Mouse (Mus musculus): ENCODE measurements around the gene Lrmda. TPM values are rescaled to one million over a fixed set of nuclear protein-coding genes. Genes with fewer than 3 reads are reported as not detected.

Lrmda gene
- total RNA-seq (2021), result 1 to 10 TPM; 1.0 to 1.1 TPM
- 0.43 and 0.44 TPM in 2 replicates for polyA plus RNA-seq (2012; rRNA removed)
- long read RNA-seq, result 0 reads

DNA sequence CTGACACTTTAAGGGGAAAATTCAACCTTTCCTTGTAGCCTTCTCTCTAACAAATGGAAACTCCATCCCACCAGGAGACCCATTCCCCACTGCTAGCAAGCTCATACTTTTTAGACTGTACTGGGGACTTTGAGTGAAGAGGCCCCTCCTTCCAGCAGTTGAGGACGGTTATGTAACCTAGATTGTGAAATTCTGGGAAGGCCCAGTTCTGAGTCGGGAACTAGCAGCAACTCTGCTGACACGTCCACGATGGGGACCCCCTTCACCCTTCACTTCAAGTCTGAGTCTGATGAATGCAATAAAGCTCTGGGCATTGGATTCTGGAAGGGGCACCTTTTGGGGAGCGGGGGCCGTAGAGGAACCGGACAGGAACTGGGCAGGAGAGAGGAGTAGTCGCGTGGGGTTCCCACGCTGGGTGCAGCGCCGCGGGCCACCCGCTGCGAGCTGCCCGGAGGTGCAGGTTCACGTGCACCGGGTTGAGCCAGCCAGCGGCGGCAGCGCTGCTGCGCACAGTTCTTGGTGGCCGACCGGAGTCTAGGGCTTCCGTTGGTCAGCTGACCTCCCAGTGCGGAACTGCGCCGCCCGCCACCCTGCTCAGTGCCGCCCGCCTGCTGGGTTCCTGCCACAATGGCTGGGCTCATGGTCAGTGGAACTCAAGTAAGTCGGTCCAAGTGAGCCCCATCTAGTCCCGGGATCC is at the start of gene Lrmda:
Lrmda (plus strand) TSS at position 461 of the 697 bp plus-strand sequence.
- peak within 1 kb of the TSS; percentile 92 for H3K27ac ChIP-seq
- 1% methylated on average over 33 of the region's 33 CpGs for WGBS
- intact Hi-C loops (cut with DNase I), result loop anchor here (2.0 kb wide), 1 partner anchor 31 kb away; the partner anchor contains the start of gene Zfp503

DNA sequence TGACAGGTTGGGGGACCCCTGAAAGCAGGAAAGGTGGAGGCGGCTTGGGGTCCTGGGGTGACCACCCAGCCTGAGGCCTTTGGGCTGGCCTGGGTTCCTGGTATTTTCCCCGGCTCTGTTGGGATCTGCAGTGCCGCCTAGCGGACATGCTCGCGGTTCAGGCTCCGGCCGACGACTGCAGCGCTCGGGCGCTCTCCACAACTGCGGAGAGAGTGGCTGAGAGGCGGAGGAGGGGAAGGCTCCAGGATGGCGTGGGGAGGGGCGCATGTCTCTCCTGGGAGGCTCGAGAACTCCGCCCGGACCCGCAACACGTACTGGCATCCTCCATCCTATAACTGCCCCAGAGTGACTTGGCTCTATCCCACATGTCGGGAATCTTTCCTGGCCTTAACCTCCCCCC is 38.0 kb upstream of the Lrmda start:
- WGBS, result 3% methylated on average over 21 of the region's 22 CpGs

More for the DNA sequence above, at the start of gene Lrmda:
- Histone ChIP-seq H3K4me1 (ENCODE audit: control insufficient read depth, insufficient read depth, low read length) (peaks cover 2% of the 10 kb centered on the region), H3K4me3 (peak within 1 kb of the TSS; percentile 52), H3K79me2 (replicated peaks; ENCODE audit: control insufficient read depth, insufficient read depth, low read length) (no peaks in the 10 kb centered on the region), H3K9ac (ENCODE audit: low read depth, low read length) (peak within 1 kb of the TSS; percentile 89), H3K27me3 (ENCODE audit: control insufficient read depth, insufficient read depth, low read length) (no peaks in the 10 kb centered on the region), H3K36me3 (ENCODE audit: control insufficient read depth, insufficient read depth, low read length) (no peaks in the 10 kb centered on the region)
- peak; percentile 85 to 88 for DNase-seq
- TF ChIP-seq POLR2A (IDR thresholded peaks at IDR 0.05; ENCODE audit: insufficient read depth, low read depth, low read length), result peak; percentile 70
- no peak for TF ChIP-seq EP300 (IDR thresholded peaks at IDR 0.05; ENCODE audit: insufficient read depth, low read depth, low read length)
- peak; percentile 45 for TF ChIP-seq CTCF (IDR thresholded peaks at IDR 0.05)

DNA sequence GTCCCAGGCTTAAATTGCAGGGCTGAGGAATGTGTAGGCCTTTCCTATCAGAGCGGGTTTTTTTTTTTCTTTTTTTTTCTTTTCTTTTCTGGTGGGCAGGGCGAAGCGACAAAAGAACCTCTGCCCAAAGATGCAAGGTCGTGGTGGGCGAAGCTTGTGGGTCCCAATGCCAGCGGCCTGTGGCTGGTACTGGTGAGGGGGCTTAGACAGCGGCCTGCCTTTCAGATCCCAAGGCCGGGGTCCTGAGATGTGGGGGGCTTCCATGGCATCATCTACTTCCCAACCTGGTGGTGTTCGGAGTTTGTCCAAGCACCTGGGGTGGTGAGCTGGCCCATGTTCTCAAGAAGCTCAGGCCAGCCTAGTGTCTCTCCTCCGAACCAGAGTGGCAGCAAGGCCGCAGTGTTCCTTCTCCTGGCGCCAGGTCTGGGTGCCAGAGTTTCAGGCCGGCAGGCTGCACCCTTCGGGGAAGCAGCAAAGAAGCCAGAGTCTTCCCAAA is 37.4 kb upstream of the Lrmda start:
- TF ChIP-seq EP300 (IDR thresholded peaks at IDR 0.05; ENCODE audit: insufficient read depth, low read depth, low read length) (no peak), CTCF (IDR thresholded peaks at IDR 0.05) (no peak), POLR2A (IDR thresholded peaks at IDR 0.05; ENCODE audit: insufficient read depth, low read depth, low read length) (no peak)
- no peak overlapping the region for H3K4me3 ChIP-seq
- 72% methylated on average over 14 of the region's 14 CpGs for WGBS
- no peak overlapping the region for H3K9ac ChIP-seq (ENCODE audit: low read depth, low read length)
- intact Hi-C loops (cut with DNase I), result loop anchor here (10.0 kb wide), 3 partner anchors 193 to 1423 kb away; no protein-coding TSS in a partner anchor
- H3K27ac ChIP-seq, result no peak overlapping the region
- DNase-seq, result peak in 1 of 2 experiments; percentile 33
- no peaks in the 10 kb centered on the region for H3K4me1 ChIP-seq (ENCODE audit: control insufficient read depth, insufficient read depth, low read length)
- peaks cover 8% of the 10 kb centered on the region for H3K27me3 ChIP-seq (ENCODE audit: control insufficient read depth, insufficient read depth, low read length)
- no peaks in the 10 kb centered on the region for H3K36me3 ChIP-seq (ENCODE audit: control insufficient read depth, insufficient read depth, low read length)
- H3K79me2 ChIP-seq (replicated peaks; ENCODE audit: control insufficient read depth, insufficient read depth, low read length), result no peaks in the 10 kb centered on the region

More for the DNA sequence above, 38.0 kb upstream of the Lrmda start:
- intact Hi-C loops (cut with DNase I), result loop anchor here (10.0 kb wide), 3 partner anchors 193 to 1423 kb away; no protein-coding TSS in a partner anchor
- TF ChIP-seq POLR2A (IDR thresholded peaks at IDR 0.05; ENCODE audit: insufficient read depth, low read depth, low read length) (no peak), CTCF (IDR thresholded peaks at IDR 0.05) (peak; percentile 93), EP300 (IDR thresholded peaks at IDR 0.05; ENCODE audit: insufficient read depth, low read depth, low read length) (0 out of 2 replicates have a peak, but pooled peaks have one; percentile 26)
- Histone ChIP-seq H3K79me2 (replicated peaks; ENCODE audit: control insufficient read depth, insufficient read depth, low read length) (no peaks in the 10 kb centered on the region), H3K27ac (no peak overlapping the region), H3K4me1 (ENCODE audit: control insufficient read depth, insufficient read depth, low read length) (no peaks in the 10 kb centered on the region), H3K27me3 (ENCODE audit: control insufficient read depth, insufficient read depth, low read length) (peaks cover 8% of the 10 kb centered on the region), H3K36me3 (ENCODE audit: control insufficient read depth, insufficient read depth, low read length) (no peaks in the 10 kb centered on the region), H3K9ac (ENCODE audit: low read depth, low read length) (no peak overlapping the region), H3K4me3 (peak overlapping the region; percentile 10; the same call in 1 of the 2 replicates)
- peak; percentile 76 to 85 for DNase-seq

DNA sequence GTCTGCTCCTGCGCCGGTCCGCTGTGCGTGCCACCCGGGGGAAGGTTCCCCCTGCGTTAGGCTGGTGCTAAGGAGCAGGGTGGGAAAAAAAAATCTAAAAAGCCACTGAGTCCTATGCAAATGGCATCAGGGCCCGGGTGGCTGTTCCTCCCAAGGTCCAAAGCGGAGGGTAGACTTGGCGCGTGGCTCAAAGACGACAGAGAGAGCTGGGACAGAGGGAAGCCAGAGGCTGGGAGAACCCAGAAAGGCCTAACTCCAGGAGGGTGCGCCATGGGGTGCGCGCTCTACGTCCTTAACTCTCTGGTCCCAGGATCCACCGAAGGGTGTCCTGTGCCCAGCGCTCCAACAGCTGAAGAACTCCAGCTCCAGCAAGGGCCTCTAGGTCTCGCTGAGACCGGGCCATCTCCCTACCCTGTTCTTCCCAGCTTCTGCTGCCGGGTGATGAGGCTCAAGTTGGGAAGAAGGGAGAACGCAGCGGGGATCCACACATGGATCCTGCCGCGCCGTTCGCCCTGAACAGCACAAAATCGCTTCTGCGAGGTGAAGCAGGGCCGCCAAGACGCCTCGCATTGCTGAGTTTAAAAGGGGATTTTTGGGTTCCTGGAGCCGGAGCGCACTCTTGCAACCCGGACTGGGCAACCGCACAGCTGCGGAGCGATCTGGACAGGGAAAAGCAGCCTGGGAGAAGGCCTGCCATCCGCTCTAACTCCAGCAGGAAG is 36.8 kb upstream of the Lrmda start:
- H3K36me3 ChIP-seq (ENCODE audit: control insufficient read depth, insufficient read depth, low read length), result no peaks in the 10 kb centered on the region
- intact Hi-C loops (cut with DNase I), result loop anchor here (10.0 kb wide), 3 partner anchors 192 to 1422 kb away; no protein-coding TSS in a partner anchor

DNA sequence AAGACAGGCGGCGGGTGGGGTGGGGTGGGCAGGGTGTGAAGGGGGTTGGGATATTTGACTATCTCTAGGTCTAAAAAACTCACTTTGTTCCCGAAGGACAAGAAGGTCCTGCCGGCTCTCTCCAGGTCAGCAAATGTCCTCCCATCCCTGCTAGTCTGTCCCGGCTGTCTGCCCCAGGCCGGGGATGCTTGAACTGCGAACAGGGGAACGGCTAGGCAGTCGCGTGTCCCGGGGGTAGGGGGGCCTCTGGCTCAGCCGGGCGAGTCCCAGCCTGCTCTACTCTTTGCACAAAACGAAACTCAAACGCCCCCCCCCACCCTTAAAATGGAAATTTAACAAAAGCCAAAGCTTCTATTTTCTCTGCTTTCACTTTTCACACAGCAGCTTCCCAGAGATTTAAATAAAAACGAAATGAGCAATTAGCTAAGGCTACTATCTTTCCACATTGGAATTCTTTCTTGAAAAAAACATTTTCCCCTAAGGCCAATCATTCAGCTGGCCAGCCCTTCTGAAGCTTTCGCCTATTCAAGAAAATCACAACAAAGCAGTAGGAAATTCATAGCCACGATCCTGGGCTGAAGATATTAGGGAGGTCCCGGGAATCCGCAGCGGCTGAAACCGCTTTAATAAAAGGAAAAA is 36.1 kb upstream of the Lrmda start:
- H3K4me3 ChIP-seq, result peak overlapping the region; percentile 32
- H3K9ac ChIP-seq (ENCODE audit: low read depth, low read length), result peak overlapping the region; percentile 67
- intact Hi-C loops (cut with DNase I), result loop anchor here (10.0 kb wide), 3 partner anchors 191 to 1421 kb away; no protein-coding TSS in a partner anchor
- DNase-seq, result peak in 1 of 2 experiments; percentile 42
- H3K36me3 ChIP-seq (ENCODE audit: control insufficient read depth, insufficient read depth, low read length), result no peaks in the 10 kb centered on the region
- H3K27me3 ChIP-seq (ENCODE audit: control insufficient read depth, insufficient read depth, low read length), result peaks cover 8% of the 10 kb centered on the region
- H3K79me2 ChIP-seq (replicated peaks; ENCODE audit: control insufficient read depth, insufficient read depth, low read length), result no peaks in the 10 kb centered on the region
- peak overlapping the region; percentile 58; the same call in 1 of the 2 replicates for H3K27ac ChIP-seq
- TF ChIP-seq POLR2A (IDR thresholded peaks at IDR 0.05; ENCODE audit: insufficient read depth, low read depth, low read length) (no peak), CTCF (IDR thresholded peaks at IDR 0.05) (no peak), EP300 (IDR thresholded peaks at IDR 0.05; ENCODE audit: insufficient read depth, low read depth, low read length) (no peak)
- WGBS, result 18% methylated on average over 22 of the region's 22 CpGs
- H3K4me1 ChIP-seq (ENCODE audit: control insufficient read depth, insufficient read depth, low read length), result no peaks in the 10 kb centered on the region

More for the DNA sequence above, 36.8 kb upstream of the Lrmda start:
- H3K9ac ChIP-seq (ENCODE audit: low read depth, low read length), result peak overlapping the region; percentile 22
- DNase-seq, result peak; percentile 41 to 66
- H3K27me3 ChIP-seq (ENCODE audit: control insufficient read depth, insufficient read depth, low read length), result peaks cover 8% of the 10 kb centered on the region
- no peak for TF ChIP-seq EP300 (IDR thresholded peaks at IDR 0.05; ENCODE audit: insufficient read depth, low read depth, low read length)
- TF ChIP-seq CTCF (IDR thresholded peaks at IDR 0.05), result no peak
- TF ChIP-seq POLR2A (IDR thresholded peaks at IDR 0.05; ENCODE audit: insufficient read depth, low read depth, low read length), result no peak
- no peaks in the 10 kb centered on the region for H3K4me1 ChIP-seq (ENCODE audit: control insufficient read depth, insufficient read depth, low read length)
- no peaks in the 10 kb centered on the region for H3K79me2 ChIP-seq (replicated peaks; ENCODE audit: control insufficient read depth, insufficient read depth, low read length)
- WGBS, result 33% methylated on average over 38 of the region's 38 CpGs
- H3K4me3 ChIP-seq, result peak overlapping the region; percentile 32
- peak overlapping the region; percentile 58 for H3K27ac ChIP-seq

Data from heart, adult 2 months (tissue).